Mouse (Mus musculus): Measurements from ENCODE around the gene Dhx35.

Dhx35 gene

DNA sequence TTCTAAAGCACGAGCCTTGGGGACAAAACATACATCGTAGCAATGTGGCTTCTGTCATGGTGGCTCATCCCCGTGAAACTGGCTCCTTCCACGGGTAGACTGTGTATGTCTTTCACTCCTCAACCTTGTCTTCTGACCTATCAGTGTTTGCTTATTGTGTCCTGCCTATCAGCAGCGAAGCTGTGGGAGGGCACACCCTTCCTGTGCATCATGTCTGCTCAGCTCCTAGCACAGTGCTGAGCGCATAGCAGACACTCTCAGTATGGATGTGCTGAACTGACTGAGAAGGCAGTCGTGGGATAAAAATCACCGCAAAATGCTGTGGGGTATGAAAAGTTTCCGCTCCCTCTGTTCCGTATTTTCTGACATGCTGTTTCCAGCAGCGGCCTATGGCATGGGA is 94.6 kb downstream of the Dhx35 start:
- in situ Hi-C loops (cut with MboI, MseI) = no loop called here

DNA sequence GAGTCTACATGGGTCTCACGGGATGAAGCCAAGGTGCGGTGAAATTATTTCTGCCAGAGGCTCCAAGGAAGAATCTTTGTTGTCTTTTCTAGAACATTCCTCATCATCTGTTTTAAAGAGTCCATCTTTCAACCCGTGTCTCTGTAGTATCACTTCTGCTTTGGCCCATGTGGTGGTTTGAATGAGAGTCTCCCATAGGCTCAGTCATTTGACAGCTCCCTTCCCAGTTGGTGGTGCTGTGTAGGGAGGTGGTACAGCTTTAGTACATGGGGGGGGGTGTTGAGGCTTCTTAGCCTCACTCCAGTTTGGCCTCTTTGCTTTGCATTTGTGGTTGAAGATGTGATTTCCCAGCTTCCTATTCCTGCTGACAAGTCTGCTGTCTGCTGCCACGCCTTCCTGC is 96.7 kb downstream of the Dhx35 start:
- in situ Hi-C loops (cut with MboI, MseI) = no loop called here

GRCm38 (mm10) chr2:158893171-158893853 is 98.7 kb downstream of the Dhx35 start:
- in situ Hi-C loops (cut with MboI, MseI) = no loop called here

- in situ Hi-C loops (cut with MboI, MseI) = no loop called here
Measured at GRCm38 (mm10) chr2:158898469-158899196, 104.0 kb downstream of the Dhx35 start.
